Mouse (Mus musculus): ENCODE data around the gene Nova2.

GRCm38 (mm10) chr7:18924321-18924720 is 1.4 kb upstream of the Nova2 start:
- TF ChIP-seq CTCF (IDR thresholded peaks at IDR 0.05): no peak
- no peak for TF ChIP-seq EP300 (IDR thresholded peaks at IDR 0.05; ENCODE audit: insufficient read depth, low read depth, low read length)
- no peak for TF ChIP-seq POLR2A (IDR thresholded peaks at IDR 0.05; ENCODE audit: insufficient read depth, low read depth, low read length)

Data from heart, adult 2 months (tissue).